Mouse (Mus musculus): ENCODE data around the gene Patl1. TPM values are rescaled to one million over a fixed set of nuclear protein-coding genes. Genes with fewer than 3 reads are reported as not detected.
"Not testable (repeated sequence)": the region's sequence is repeated elsewhere in the genome, so short reads cannot be mapped to it uniquely, and the experiment has no call there.

The Patl1 gene
- total and polyA plus RNA-seq, 3 experiments = 15.7 to 35.3 (median 24.2) TPM

- DNase-seq = peak; percentile 57
Measured at GRCm38 (mm10) chr19:11966201-11966636, 54.0 kb downstream of the Patl1 start.

DNA sequence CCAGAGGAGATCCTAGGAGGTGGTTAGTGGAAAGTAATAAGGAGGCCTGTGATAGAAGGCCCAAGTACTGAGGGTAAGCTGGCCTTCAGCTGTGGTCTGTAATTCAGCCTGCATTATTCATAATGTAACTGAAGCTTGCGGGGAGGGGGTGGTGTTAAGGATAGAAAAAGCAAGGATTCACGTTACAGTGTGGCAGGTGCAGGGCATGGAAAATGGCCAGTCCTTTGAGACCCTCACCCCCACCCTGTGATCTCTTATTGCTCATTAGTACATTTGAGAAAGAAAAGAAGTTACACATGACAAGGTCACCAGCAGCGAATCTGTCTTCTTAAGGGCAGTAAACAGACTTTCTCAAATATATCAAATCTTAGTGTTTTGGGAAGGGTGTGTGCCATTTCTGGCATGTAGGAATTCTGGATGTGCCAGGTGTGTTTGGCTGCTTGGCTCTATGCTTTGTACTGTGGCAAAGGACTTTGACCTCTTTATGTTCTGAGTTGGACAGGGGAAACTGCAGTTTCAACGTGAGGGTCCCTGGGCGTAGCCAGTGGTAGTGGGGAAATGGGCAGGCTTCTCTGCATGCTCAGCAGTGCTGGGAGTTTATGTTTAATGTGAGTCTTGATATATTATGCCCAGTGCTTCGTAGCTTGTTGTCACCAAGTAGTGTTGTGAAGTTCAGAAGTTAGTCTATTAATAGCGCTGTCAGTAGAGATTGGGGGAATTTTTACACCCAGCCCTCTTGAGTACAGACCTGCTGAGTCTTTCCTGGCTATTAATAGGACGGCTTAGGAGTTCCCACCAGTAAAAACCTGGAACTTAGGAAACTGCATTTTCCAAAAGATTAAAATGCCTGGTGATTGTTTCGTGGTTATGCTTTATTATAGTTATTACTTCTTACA, 57.2 kb downstream of the Patl1 start:
- DNase-seq = no peak

DNA sequence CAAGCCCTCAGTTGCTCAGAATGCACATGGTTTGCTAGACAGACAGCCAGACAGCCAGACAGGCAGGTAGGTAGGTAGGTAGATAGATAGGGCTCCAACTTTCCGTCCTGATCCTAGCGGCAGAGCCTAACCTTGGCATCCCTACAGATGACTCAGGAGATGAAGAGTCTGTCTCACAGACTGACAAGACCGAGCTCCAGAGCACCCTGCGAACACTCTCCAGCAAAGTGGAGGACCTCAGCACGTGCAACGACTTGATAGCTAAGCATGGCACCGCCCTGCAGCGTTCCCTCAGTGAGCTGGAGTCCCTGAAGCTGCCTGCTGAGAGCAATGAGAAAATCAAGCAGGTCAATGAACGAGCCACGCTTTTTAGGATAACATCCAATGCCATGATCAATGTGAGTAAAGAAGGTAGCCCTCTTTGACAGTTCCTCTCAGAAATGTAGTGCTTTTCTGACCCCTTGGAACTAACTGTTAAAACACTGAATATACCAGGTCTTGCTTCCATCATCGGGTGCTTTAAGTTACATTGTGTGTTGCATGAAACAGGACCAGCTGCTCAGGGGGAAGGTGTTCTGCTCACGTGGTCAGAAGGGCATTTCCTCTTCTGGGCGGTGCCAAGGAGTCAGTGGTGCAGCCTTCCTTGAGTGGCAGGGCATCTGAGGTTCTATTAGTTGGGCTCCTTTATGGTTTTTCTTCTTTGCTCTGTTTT, 61.5 kb downstream of the Patl1 start:
- DNase-seq = peak; percentile 66

DNA sequence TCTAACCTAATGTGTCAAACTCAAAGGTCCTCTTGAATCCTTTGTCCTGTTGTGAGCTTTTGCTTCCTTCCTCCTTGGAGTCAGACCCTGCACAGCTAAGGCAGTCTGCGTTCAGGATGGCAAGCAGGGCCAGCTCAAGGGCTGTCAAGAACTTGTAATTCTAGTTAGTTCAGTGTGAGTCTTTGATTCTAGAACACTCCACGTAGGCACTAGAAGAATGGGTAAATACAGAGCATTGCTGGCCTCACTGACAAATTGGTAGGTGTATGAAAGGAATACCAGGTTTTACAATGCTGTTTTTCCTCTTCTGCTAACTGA, 62.0 kb downstream of the Patl1 start:
- DNase-seq = no peak

GRCm38 (mm10) chr19:11975683-11976082, 63.5 kb downstream of the Patl1 start:
- no peak for DNase-seq

DNA sequence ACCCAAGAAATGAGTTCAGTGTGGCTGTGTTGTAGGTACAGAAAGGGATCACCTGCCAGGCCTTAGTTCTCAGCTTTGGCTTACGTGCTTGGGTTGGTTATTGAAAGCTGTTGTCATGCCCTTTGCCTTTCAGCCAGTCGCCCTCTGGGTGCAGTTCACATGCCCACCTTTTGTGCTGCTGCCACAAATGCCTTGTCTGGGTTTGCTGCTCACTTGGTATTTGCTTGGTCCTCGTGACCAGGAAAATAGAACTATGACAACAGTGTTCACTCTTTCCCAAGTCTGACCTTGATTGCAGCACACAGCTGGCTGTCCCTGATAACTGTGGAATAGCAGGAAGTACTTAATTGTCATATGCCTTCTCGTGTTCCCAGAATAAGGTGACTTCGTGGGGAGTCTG, 65.2 kb downstream of the Patl1 start:
- DNase-seq = peak; percentile 69

GRCm38 (mm10) chr19:11980471-11980870, 68.3 kb downstream of the Patl1 start:
- DNase-seq = no peak

DNA sequence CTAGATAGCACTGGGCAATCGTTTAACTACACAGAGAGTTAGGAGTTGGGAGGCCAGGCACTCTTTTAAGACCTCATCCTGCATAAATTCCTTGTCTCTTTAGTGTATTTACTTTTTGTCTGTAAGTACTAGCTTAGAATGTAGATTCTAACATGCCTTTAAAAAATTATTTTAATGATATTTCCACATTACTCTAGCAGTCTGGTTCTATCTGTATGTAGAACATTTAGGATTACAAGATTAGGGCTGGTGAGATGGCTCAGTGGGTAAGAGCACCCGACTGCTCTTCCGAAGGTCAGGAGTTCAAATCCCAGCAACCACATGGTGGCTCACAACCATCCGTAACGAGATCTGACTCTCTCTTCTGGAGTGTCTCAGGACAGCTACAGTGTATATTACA, 72.4 kb downstream of the Patl1 start:
- not testable (repeated sequence) for DNase-seq

DNA sequence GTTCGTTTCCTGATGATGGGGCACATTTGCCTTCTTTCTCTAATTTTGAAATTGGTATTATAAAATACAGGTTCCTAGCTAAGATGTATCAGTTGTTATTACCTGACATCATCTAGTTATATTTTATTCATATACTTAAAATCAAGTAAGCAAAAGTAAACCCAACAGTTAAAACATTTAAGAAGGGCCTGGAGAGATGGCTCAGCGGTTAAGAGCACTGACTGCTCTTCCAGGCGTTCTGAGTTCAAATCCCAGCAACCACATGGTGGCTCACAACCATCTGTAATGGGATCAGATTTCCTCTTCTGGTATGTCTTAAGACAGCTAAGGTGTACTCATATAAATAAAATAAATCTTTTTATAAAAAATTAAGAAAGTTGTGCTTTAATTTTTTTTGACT, 75.6 kb downstream of the Patl1 start:
- DNase-seq = no peak

DNA sequence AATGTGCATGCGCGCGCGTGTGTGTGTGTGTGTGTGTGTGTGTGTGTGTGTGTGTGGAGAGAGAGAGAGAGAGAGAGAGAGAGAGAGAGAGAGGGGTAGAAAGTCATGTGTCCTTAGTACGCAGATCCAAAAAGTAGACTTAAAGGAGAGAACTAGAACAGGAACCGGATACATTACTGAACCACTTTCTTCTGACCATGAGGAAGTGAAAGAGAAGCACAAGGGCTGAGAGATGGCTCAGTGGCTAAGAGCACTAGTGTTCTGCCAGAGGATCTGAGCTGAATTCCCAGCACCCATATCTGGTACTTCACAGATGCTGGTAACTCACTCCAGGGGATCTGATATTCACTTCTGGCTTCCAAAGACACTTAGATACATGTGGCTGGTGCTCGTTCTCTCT, 77.1 kb downstream of the Patl1 start:
- no peak for DNase-seq

- no peak for DNase-seq
Measured at GRCm38 (mm10) chr19:11992034-11992433, 79.8 kb downstream of the Patl1 start.

DNA sequence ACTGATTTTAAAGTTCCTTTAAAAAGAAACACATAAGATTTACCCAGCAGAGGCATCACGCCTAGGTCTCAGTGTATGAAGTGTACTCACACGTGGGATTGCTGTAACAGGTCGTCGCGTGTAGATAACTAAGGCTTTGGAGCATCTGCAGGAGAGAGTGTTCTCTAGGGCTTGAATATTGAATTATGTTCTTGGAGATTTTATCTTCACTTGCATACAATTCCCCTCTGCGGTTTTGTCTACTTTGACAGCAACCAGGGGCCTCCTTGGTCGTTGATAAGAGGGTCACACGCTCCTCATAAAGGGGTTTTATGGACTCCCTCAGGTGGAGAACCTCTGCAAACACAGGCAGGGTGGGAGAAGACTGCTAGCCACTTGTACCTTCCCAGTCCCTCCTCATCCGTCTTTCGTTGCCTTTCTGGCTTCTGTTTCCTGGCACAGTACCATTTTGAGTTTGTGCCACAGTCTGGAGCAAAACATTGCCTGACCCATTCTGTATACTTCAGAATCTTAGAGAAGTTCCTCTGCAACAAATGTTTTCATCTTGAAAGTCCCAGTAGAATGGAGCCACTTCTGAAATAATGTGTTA, 80.3 kb downstream of the Patl1 start:
- no peak for DNase-seq

Small RNA genes within 50 kb of the gene (microRNA-seq; reads per million reads assigned to microRNA genes)
- 0.83 to 1.8 reads per million in 2 experiments for gene Mir6994

Other genes starting within 250 kb of the Patl1 start
- under 1 TPM in 1 of 2 experiments, not detected in 1; 0.66 TPM for gene Oosp1, start 221.2 kb upstream of the Patl1 start, total RNA-seq (2021)
- not detected in 2 replicates for gene Oosp1, start 221.2 kb upstream of the Patl1 start, polyA plus RNA-seq (2012; rRNA removed)
- not detected for gene Oosp3, start 215.3 kb upstream of the Patl1 start, total RNA-seq (2021)
- gene Oosp3, start 215.3 kb upstream of the Patl1 start, polyA plus RNA-seq (2012; rRNA removed) = not detected in 2 replicates
- not detected for gene Gif, start 164.8 kb upstream of the Patl1 start, total RNA-seq (2021)
- gene Gif, start 164.8 kb upstream of the Patl1 start, polyA plus RNA-seq (2012; rRNA removed) = not detected in 2 replicates
- gene Mrpl16, start 142.0 kb upstream of the Patl1 start, total RNA-seq (2021) = 10 to 100 TPM; 56.9 to 75.6 TPM
- 9.5 and 10.6 TPM in 2 replicates for gene Mrpl16, start 142.0 kb upstream of the Patl1 start, polyA plus RNA-seq (2012; rRNA removed)
- gene Stx3, start 93.0 kb upstream of the Patl1 start, total RNA-seq (2021) = 1 to 10 TPM; 8.3 to 9.6 TPM
- gene Stx3, start 93.0 kb upstream of the Patl1 start, polyA plus RNA-seq (2012; rRNA removed) = 9.1 and 9.5 TPM in 2 replicates
- gene Olfr1417, start 73.2 kb upstream of the Patl1 start, total RNA-seq (2021) = not detected
- gene Olfr1417, start 73.2 kb upstream of the Patl1 start, polyA plus RNA-seq (2012; rRNA removed) = not detected in 2 replicates
- not detected for gene Olfr1418, start 51.3 kb upstream of the Patl1 start, total RNA-seq (2021)
- not detected in 2 replicates for gene Olfr1418, start 51.3 kb upstream of the Patl1 start, polyA plus RNA-seq (2012; rRNA removed)
- not detected for gene Olfr1419, start 37.3 kb upstream of the Patl1 start, total RNA-seq (2021)
- not detected in 2 replicates for gene Olfr1419, start 37.3 kb upstream of the Patl1 start, polyA plus RNA-seq (2012; rRNA removed)
- not detected for gene Olfr1420, start 25.8 kb upstream of the Patl1 start, total RNA-seq (2021)
- gene Olfr1420, start 25.8 kb upstream of the Patl1 start, polyA plus RNA-seq (2012; rRNA removed) = not detected in 2 replicates
- gene Osbp, start 53.5 kb downstream of the Patl1 start, total RNA-seq (2021) = 10 to 100 TPM; 80.8 to 86.7 TPM
- 9.6 and 14.0 TPM in 2 replicates for gene Osbp, start 53.5 kb downstream of the Patl1 start, polyA plus RNA-seq (2012; rRNA removed)
- not detected for gene Olfr1423, start 128.9 kb downstream of the Patl1 start, total RNA-seq (2021)
- not detected in 2 replicates for gene Olfr1423, start 128.9 kb downstream of the Patl1 start, polyA plus RNA-seq (2012; rRNA removed)
- not detected for gene Olfr1424, start 150.3 kb downstream of the Patl1 start, total RNA-seq (2021)
- gene Olfr1424, start 150.3 kb downstream of the Patl1 start, polyA plus RNA-seq (2012; rRNA removed) = not detected in 2 replicates
- gene Olfr1425, start 165.3 kb downstream of the Patl1 start, total RNA-seq (2021) = not detected
- gene Olfr1425, start 165.3 kb downstream of the Patl1 start, polyA plus RNA-seq (2012; rRNA removed) = not detected in 2 replicates
- not detected for gene Olfr1426, start 179.6 kb downstream of the Patl1 start, total RNA-seq (2021)
- not detected in 2 replicates for gene Olfr1426, start 179.6 kb downstream of the Patl1 start, polyA plus RNA-seq (2012; rRNA removed)
- gene Olfr1427, start 190.9 kb downstream of the Patl1 start, total RNA-seq (2021) = not detected
- not detected in 2 replicates for gene Olfr1427, start 190.9 kb downstream of the Patl1 start, polyA plus RNA-seq (2012; rRNA removed)
- gene Olfr1428, start 203.5 kb downstream of the Patl1 start, total RNA-seq (2021) = not detected
- gene Olfr1428, start 203.5 kb downstream of the Patl1 start, polyA plus RNA-seq (2012; rRNA removed) = not detected in 2 replicates
- not detected for gene Olfr76, start 210.8 kb downstream of the Patl1 start, total RNA-seq (2021)
- gene Olfr76, start 210.8 kb downstream of the Patl1 start, polyA plus RNA-seq (2012; rRNA removed) = not detected in 2 replicates

Measured in adrenal gland, adult 2 months (tissue).